Mouse (Mus musculus) bone marrow, adult 2 months (tissue): ENCODE data around the gene Gpatch4.

Source experiments
- CTCF ChIP-seq: fragments of 200-500 bp; IDR thresholded peaks from 2 replicates; pipeline ENCODE4 v1.5.1; 2011; ENCODE audit warnings: low read length, control low read depth; ENCODE audit not compliant: control insufficient read depth, insufficient read depth
- POLR2A ChIP-seq: fragments of 200-500 bp; IDR thresholded peaks from 2 replicates; pipeline ENCODE4 v1.6.1; 2011; ENCODE audit warnings: low read depth, mild to moderate bottlenecking, control low read depth, low read length, borderline replicate concordance; ENCODE audit not compliant: control insufficient read depth

GRCm38 (mm10) chr3:88057902-88058696, 15.2 kb downstream of the Gpatch4 start, which contains the start of gene Naxe:
- no peak for TF ChIP-seq CTCF
- peak; percentile 78; the same call in 1 of the 2 replicates for TF ChIP-seq POLR2A
